Mouse (Mus musculus): ENCODE measurements at regions not wholly inside any gene's neighbourhood (a gene's known extent, or its start where the extent isn't known, plus 50 kb on each side); places are given as distances from the start of the nearest gene placed in this dataset.

- DNase-seq, result no peak
Measured at GRCm38 (mm10) chr4:150758467-150759237, 95.1 kb upstream of the Errfi1 start.

GRCm38 (mm10) chr4:150757815-150758426 is 95.8 kb upstream of the Errfi1 start:
- DNase-seq, result no peak

GRCm38 (mm10) chr4:150757291-150757741 is 96.4 kb upstream of the Errfi1 start:
- DNase-seq, result no peak

GRCm38 (mm10) chr4:150755446-150755845 is 98.3 kb upstream of the Errfi1 start:
- no peak for DNase-seq

GRCm38 (mm10) chr4:150752151-150752550 is 100.2 kb upstream of the Slc45a1 start:
- DNase-seq, result no peak

GRCm38 (mm10) chr4:150750445-150751213 is 98.7 kb upstream of the Slc45a1 start:
- DNase-seq, result no peak

- no peak for DNase-seq
Measured at GRCm38 (mm10) chr4:150749066-150749465, 97.1 kb upstream of the Slc45a1 start.

- peak; percentile 27 for DNase-seq
Measured at GRCm38 (mm10) chr4:150748099-150749000, 96.4 kb upstream of the Slc45a1 start.

GRCm38 (mm10) chr4:150746430-150746923 is 94.5 kb upstream of the Slc45a1 start:
- DNase-seq, result no peak

GRCm38 (mm10) chr4:150745529-150746429 is 93.8 kb upstream of the Slc45a1 start:
- DNase-seq, result peak; percentile 39

GRCm38 (mm10) chr4:150743508-150743907 is 91.5 kb upstream of the Slc45a1 start:
- no peak for DNase-seq

- DNase-seq, result no peak
Measured at GRCm38 (mm10) chr4:150743103-150743502, 91.1 kb upstream of the Slc45a1 start.

GRCm38 (mm10) chr4:150741810-150742209 is 89.8 kb upstream of the Slc45a1 start:
- no peak for DNase-seq

- no peak for DNase-seq
Measured at GRCm38 (mm10) chr4:150740167-150740566, 88.2 kb upstream of the Slc45a1 start.

- no peak for DNase-seq
Measured at GRCm38 (mm10) chr4:150738736-150739135, 86.8 kb upstream of the Slc45a1 start.

GRCm38 (mm10) chr4:150730061-150730812 is 78.3 kb upstream of the Slc45a1 start:
- DNase-seq, result peak; percentile 65

- no peak for DNase-seq
Measured at GRCm38 (mm10) chr4:150726539-150726938, 74.6 kb upstream of the Slc45a1 start.

- no peak for DNase-seq
Measured at GRCm38 (mm10) chr4:150726136-150726480, 74.1 kb upstream of the Slc45a1 start.

- DNase-seq, result no peak
Measured at GRCm38 (mm10) chr4:150725443-150726135, 73.6 kb upstream of the Slc45a1 start.

- peak; percentile 62 for DNase-seq
Measured at GRCm38 (mm10) chr4:150724823-150725222, 72.8 kb upstream of the Slc45a1 start.
